Mouse (Mus musculus) gonadal fat pad, adult 2 months (tissue): ENCODE measurements around the gene Ugt1a2. TPM values are rescaled to one million over a fixed set of nuclear protein-coding genes. Genes with fewer than 3 reads are reported as not detected.
"Not testable (repeated sequence)": the region's sequence is repeated elsewhere in the genome, so short reads cannot be mapped to it uniquely, and the experiment has no call there.

Source experiments
- DNase-seq: peaks from one replicate; pipeline ENCODE4 v3.0.0-alpha.2; 2012; ENCODE audit warnings: low read depth
- polyA plus RNA-seq: library from polyadenylated mRNA; depleted of rRNA; stranded (reverse); fragments of >200 nt; gene quantifications from 2 replicates; pipeline ENCODE4 v1.2.3, GENCODE M21; 2012; rRNA removed

Gene Ugt1a2
- 0.16 TPM in 1 of 2 replicates, not detected in the other for polyA plus RNA-seq

GRCm38 (mm10) chr1:88200456-88200855 is at the start of gene Ugt1a2:
Gene Ugt1a2 (plus strand): TSS chr1:88200601.
- no peak for DNase-seq

GRCm38 (mm10) chr1:88158430-88158829 is 42.0 kb upstream of the Ugt1a2 start:
- DNase-seq = no peak

GRCm38 (mm10) chr1:88165711-88166110 is 34.7 kb upstream of the Ugt1a2 start, which contains the start of gene Ugt1a5:
Gene Ugt1a5 (plus strand): TSS chr1:88166012.
- DNase-seq = no peak

GRCm38 (mm10) chr1:88172190-88172589 is 28.2 kb upstream of the Ugt1a2 start:
- not testable (repeated sequence) for DNase-seq

- no peak for DNase-seq
Observed at GRCm38 (mm10) chr1:88179657-88180056, 20.7 kb upstream of the Ugt1a2 start.

- no peak for DNase-seq
Observed at GRCm38 (mm10) chr1:88186325-88186935, 14.0 kb upstream of the Ugt1a2 start.

GRCm38 (mm10) chr1:88192136-88192535 is 8.3 kb upstream of the Ugt1a2 start:
- DNase-seq = no peak

GRCm38 (mm10) chr1:88195687-88196086 is 4.7 kb upstream of the Ugt1a2 start:
- no peak for DNase-seq

- no peak for DNase-seq
Observed at GRCm38 (mm10) chr1:88197443-88197842, 3.0 kb upstream of the Ugt1a2 start.

GRCm38 (mm10) chr1:88199996-88200395 is 405 bp upstream of the Ugt1a2 start:
- no peak for DNase-seq

GRCm38 (mm10) chr1:88205294-88205922 is 5.0 kb downstream of the Ugt1a2 start, which contains the start of gene Dnajb3:
Gene Dnajb3 (minus strand): TSS chr1:88205782.
- DNase-seq = no peak

- no peak for DNase-seq
Observed at GRCm38 (mm10) chr1:88206843-88207479, 6.6 kb downstream of the Ugt1a2 start.

GRCm38 (mm10) chr1:88211812-88212211 is 11.4 kb downstream of the Ugt1a2 start, which contains the start of gene Ugt1a1:
Gene Ugt1a1 (plus strand): TSS chr1:88211959.
- peak; percentile 99 for DNase-seq

GRCm38 (mm10) chr1:88212341-88213045 is 12.1 kb downstream of the Ugt1a2 start:
- DNase-seq = no peak

- DNase-seq = no peak
Observed at GRCm38 (mm10) chr1:88213061-88213460, 12.7 kb downstream of the Ugt1a2 start.

GRCm38 (mm10) chr1:88213766-88214461 is 13.5 kb downstream of the Ugt1a2 start:
- no peak for DNase-seq

GRCm38 (mm10) chr1:88214462-88214952 is 14.1 kb downstream of the Ugt1a2 start:
- DNase-seq = no peak

GRCm38 (mm10) chr1:88215466-88216380 is 15.3 kb downstream of the Ugt1a2 start:
- no peak for DNase-seq

GRCm38 (mm10) chr1:88216551-88216950 is 16.1 kb downstream of the Ugt1a2 start:
- no peak for DNase-seq

GRCm38 (mm10) chr1:88217144-88217543 is 16.7 kb downstream of the Ugt1a2 start:
- no peak for DNase-seq
